Mouse (Mus musculus): ENCODE results near the gene Ssh1.

The Ssh1 gene

DNA sequence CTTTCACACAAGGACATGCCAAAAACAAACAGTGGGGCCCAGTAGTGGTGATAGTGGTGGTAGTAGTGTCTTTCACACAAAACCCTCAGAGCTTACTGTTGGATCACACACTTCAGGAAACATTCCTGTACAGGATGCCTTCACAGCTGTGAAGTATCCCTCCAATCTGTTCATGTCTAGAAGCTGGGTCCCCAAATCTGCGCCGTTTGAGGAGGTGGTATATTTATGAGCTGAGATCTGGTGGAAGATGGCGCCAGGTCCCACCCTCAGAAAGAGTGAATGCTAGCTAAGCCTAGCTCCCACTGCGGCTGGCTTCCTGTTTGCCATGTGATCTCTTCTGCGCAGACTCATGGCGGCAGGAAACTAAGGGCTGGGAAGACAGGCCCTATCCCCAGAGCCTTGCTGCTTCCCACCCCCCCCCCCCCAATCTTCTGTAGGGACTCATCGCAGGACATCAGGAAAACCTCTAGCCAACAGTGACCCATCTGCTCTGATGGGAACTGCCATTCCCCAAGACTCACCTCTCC is 28.0 kb downstream of the Ssh1 start:
- no peak for DNase-seq (ENCODE audit: low read depth)

DNA sequence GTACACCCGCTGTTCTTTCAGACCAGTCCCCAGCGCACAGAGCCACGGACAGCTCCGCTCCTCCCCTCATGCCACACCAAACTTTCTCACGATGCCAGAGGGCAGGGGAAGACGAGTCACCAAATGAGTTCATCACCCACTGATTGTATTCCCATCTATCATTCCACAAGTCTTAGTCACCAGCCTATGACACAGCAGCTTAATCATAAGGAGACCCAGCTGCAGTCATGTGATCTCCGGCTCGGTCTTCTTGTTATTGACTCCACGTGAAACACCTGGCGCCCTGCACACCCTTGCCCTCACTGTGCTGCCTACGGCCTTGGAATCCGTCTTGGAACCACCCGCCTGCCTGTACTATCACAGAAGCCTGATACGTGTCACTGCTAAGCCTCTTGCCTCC is 28.7 kb downstream of the Ssh1 start:
- no peak for DNase-seq (ENCODE audit: low read depth)

DNA sequence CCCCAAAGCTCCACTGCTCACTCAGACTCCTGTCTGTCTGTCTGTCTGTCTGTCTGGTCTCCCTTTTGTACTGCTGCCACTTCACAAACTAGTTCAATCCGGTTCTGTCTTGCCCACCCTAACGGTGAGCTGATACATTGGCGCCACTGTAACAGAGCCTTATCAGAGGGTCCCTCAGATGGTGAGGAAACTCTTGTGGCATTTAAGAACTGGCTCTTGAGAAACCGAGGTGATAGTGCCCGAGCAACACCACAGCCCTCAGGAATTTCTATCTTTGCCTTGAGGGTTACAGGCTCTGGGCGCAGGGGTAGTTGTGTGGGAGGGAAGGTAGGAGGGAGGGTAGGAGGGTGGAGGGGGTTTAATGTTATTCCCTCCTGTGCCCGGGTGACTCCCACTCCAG is 31.9 kb downstream of the Ssh1 start:
- DNase-seq (ENCODE audit: low read depth): no peak

DNA sequence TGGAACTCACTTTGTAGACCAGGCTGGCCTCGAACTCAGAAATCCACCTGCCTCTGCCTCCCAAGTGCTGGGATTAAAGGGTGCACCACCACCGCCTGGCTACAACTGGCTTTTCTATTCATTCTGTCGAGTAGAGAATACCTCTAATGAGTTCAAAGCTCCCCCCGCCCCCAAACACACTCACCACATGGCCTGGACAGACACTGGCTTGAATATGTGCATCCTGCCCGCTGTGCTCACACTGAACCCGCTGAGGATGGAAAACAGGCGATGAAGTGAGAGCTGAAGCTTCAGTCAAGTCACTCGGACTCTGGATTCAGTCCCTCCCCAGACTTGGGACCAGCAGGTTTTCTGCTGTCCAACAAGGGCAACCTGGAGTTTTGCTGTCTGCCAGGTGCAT is 33.3 kb downstream of the Ssh1 start:
- DNase-seq (ENCODE audit: low read depth): no peak

DNA sequence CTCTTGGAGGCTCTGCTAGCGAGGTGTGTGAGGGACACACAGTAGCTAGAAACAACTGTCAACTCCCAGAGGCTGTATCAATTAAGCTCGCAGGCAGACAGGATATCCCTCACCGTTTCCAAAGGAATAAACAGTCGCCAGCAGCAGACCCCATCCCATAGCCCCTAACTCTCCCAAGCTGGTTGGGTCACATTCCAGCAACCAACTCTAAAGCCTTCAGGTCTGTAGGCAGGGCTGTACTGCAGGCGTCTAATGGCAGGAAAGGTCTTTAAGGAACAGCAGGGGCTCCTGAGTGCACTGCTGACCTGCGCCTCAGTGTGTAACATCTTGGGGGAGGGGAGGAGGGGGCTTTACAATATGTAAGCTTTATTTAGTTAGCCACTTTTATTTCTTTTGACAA is 34.7 kb downstream of the Ssh1 start:
- DNase-seq (ENCODE audit: low read depth): no peak

DNA sequence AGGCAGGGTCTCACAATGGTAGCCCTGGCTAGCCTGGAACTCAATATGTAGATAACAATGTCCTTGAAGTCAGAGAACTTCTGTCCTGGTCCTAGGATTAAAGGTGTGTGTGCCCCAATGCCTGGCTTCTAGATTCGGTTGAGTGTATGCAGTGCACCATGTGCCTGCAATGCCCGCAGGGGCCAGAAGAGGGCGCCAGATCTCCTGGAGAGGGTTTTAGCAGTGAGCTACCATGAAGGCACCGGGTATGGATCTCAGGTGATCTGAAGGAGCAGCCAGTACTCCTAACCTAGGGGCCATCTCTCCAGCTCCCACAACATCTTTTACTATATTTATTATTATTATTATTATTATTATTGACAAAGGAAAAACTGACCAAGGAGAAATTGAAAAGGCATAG is 37.2 kb downstream of the Ssh1 start:
- peak; percentile 89 for DNase-seq (ENCODE audit: low read depth)

DNA sequence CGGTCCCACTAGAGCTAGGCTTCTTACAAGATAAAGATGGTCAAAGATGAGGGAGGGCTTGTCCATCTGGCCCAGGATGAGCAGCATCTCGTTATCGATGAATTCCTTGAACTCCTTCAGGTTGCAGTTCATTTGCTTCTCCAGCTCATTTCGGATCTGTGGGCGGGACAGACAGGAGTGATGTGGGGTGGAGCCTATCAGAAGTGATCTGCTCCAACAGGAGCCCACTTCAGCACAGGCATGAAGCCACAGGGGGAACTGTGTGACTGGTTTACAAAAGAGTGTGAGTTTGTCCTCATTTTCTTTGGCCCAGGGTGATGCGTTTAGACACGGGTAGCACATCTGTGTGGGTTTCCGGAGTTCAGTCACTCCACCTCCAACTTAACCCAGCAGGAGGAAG is 38.0 kb downstream of the Ssh1 start:
- DNase-seq (ENCODE audit: low read depth): peak; percentile 19

DNA sequence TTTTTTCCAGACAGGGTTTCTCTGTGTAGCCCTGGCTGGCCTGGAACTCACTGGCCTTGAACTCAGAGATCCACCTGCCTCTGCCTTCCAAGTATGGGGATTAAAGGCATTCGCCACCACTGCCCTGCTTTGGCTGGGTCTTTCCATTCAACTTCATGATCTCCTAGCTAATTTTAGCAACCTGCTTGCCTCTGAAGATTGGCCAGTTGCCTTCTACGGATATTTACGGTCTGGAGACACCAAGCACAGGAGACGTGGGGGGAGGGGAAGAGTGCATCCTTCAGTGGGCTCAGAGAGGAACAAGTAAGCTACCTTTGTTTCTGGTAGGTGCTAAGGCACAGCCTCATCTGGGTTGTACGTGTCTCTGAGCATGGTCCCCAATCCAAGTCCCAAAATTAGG is 38.4 kb downstream of the Ssh1 start:
- no peak for DNase-seq (ENCODE audit: low read depth)

DNA sequence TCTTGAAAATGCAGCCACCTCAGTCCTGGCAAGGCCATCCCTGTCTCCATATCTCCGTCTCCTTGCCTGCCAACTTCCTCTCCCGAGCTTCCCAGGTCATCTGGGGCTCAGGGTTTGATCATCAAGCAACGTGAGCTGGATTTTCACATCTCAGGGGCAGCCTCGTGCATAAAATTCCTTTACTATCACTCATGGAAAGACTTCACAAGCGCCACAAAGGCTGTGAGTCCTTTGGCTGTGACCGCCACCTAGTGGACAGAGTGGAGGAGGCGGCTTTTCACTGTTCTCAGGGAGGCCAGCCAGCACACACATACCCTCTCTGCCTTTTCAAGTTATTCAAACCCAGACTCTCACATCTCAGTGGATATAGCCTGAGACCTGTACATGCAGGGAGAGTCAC is 39.3 kb downstream of the Ssh1 start:
- peak; percentile 84 for DNase-seq (ENCODE audit: low read depth)

DNA sequence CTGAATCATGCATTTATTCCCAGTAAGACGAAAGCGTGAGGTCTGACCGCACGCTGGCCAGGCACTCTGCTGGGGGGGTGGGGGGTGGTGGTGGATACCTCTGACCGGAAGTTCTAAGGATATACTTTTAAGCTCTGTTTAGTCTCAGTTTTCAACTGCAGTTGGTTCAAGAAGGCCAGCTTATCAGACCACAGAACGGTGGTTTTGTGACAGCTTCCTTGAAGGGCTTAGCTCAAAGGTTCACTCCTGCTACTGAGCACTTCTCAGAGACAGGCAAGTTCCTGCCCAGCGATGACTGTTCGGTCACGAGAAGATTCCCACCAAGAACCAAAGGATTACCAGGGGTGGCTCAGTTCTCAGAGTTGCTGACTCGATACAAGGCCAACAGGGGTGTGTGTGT is 41.2 kb downstream of the Ssh1 start:
- DNase-seq (ENCODE audit: low read depth): no peak

DNA sequence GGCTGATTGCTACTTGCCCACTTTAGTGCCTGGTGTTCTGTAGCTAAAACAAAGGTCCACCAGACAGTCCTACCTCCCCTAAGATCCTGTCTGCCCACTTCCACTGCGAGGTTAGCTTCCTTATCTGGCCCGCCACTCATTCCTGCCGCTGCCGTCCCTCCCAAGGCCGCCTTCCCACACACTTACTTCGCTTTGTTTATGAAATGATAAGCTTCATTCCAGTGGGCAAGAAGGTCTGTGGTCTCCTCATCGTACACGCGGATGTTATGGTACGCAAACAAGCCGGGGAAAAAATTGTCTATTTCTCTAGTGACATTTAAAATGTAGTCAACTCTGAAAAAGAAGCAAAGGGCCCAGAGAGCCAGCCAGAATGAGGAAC is 42.0 kb downstream of the Ssh1 start:
- no peak for DNase-seq (ENCODE audit: low read depth)

DNA sequence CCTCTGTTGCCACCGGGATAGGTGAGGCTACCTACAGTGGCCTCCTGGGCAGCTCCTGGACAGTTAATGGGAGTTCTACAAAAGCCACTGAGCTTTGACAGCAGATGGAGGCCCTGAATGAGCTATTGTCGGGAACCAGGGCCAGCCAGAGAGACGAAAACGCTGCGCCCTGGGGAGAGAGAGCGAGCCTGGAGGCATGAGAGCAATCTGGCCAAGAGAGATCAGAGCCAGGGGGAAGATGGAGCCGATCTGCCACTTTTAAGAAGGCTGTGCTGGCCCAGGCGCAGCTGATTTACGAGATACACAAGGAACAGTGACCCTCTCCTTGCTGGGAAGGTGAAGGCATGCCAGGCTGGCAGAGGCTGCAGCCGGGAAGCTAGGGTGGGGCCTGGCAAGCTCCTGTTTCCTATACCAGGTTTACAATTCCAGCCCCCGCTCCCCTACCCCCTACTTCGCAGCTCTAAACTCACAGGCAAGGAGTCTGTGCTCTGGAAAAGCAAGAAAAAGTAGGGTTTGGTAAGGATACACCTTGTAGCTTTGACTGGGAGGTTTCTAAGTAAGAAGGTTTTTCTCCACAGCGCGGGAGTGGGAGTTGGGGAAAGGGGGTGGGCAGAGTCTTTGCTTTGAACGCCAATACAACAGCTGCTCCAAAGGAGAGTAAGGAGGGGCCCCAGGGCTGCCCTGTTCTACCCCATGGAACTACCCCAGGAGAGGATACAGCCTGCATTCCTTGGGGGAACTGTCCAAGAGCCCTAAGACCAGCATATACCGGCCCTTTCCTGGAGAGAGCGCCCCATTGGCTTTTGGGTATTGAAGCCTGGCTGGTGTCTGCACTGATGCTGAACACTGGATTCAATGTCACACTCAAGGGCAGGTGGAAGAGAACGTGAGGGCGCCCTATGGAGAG is 42.7 kb downstream of the Ssh1 start:
- DNase-seq (ENCODE audit: low read depth): no peak

DNA sequence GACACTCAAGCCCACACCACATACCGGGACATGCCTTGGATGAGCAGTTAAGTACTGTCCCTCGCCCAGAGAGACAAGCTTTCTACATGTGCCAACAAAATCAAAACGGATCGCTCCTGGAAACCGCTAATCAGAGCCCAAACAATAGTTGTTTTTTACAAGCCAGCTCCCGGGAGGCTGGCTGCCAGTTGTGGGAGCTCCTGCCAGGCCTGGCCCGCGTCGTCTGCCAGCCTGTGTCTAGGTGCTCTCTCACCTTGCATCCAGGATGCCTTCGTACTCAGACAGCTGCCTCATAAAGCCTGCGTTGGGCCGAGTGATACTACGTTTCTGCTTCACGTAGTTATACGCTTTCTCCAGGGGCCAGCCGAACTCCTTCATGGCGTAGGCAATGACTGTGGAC is 43.6 kb downstream of the Ssh1 start:
- DNase-seq (ENCODE audit: low read depth): no peak

DNA sequence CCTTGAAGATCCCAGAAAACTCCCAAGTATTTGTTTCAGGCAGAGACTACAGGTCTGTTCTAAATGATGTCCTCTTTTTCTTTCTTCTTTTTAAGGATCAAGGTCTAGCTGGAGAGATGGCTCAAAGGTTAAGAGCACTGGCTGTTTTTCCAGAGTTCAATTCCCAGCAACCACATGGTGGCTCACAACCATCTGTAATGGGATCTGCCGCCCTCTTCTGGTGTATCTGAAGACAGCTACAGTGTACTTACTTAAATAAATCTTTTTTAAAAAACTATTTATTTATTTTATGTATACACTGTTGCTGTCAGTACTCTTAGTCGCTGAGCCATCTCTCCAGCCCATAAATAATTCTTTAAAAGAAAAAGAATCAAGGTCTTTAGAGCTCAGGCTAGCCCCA is 46.4 kb downstream of the Ssh1 start:
- no peak for DNase-seq (ENCODE audit: low read depth)

DNA sequence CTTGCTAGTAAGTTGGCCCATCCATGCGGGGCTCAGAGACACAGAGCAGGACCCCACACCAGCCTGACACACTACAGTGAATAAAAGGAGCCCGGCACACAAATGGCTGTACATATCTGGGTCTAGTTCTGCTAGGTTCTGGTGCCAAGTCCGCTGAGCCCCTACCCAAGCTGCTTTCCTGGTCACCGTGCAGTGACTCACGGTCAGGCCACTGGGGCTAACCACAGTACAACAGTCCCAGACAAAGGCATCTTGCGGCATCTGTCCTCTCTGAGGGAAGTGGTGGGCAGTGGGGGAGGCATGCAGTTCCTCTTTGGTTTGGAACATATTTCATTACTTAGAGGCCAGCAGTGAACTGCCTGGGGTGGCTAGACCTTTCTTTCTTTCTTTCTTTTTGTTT is 48.6 kb downstream of the Ssh1 start:
- DNase-seq (ENCODE audit: low read depth): no peak

DNA sequence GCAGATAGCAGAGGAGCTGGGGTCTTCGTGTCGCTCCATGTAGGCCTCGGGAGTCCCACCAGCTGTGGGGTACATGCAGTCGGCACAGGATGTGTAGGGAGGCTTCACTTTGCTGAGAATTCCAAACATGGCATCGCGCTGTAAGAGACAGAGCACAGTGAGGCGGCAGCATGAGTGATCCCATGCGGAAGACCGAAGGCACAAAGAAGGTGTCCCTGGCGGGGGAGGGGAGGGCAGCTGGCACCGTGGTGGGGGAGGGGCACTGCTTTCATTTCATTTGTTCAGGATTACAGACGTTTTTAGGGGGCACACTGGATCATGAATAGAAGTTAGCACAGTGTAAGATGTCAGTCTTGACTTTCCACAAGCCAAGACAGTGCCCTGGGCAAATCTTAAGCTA is 50.4 kb downstream of the Ssh1 start:
- no peak for DNase-seq (ENCODE audit: low read depth)

DNA sequence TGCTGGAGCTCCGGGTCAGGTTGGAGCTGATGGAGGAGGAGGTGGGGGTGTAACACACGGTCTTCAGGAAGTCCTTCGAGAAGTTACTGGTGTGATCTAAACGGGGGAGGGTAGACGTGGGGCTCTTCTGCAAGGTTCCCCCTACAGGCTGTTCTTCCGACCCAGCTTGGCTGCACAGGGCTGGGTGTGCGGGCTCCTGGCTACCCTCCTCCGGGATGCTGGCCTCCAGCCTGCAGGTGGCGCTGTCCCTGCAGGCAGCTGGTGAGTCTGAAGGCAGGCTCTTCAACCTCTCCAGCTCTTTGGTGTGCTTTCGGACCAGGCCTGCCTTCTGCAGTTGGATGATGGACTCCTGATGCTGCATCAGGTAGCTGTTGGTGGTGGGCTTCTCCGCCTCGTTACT is 51.1 kb downstream of the Ssh1 start:
- peak; percentile 40 for DNase-seq (ENCODE audit: low read depth)

DNA sequence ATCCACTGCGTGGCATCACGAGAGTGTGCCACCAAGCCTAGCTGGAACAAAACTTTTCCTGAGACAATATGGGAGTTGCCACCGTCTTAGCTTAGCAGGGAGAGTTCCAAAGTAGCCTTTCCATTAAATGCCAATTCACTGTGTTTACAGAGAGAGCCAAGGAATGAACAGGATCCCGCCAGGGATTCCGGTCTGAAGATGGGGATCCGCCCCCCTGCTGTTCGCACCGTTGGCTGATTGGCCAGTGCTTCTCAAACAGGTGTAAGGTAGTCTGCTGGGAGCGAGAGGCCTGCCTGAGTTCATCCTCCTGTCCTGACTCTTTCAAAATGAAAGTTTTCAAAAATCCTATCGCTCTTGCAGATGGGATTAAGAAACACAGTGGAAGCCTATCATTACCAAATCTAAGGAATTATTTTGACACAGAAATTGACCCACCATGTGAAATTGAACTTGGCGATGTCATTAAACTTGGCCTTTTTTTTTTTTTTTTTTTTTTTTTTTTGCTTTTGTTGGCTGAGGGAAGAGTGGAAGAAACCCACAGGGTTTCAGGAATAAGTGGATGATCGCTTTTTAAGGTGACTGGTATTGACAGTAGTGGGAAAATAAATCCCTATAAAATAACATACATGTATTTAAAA is 54.3 kb downstream of the Ssh1 start:
- DNase-seq (ENCODE audit: low read depth): no peak

DNA sequence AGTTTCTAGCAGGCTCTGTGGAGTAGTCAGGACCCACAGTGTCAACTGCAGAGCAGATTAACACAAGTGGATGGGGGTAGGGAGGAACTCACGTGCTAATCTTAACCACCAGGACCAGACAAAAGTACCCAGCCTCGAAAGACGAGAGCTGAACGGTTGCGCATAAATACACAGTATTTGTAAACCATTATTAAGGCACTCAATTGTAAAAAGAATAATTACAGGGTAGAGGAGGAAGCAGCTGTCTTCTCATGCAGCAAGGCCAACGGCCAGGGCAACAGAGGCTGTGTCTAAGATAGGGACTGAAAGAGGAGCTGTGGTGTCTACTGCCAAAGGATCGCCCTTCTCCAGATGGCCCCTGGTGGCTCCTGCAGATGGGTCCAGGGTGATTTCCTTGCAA is 56.0 kb downstream of the Ssh1 start:
- no peak for DNase-seq (ENCODE audit: low read depth)

DNA sequence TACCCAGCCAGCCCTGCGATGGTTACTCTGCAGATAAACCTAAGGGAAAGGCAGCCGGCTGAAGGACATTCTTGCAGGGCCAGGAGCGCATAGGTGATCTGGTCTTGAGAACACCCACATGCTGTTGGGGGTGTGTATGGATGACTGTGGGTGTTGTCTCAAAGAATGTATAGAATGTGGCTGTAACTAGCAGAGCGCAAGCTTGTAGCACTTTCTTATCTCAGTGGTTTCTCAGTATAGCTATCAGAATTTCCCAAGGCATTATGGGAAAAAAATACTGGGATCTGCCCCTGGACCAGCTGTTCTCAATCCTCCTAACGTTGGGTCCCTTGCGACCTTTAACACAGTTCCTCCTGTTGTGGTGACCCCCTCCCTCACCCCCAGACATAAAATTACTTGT is 59.8 kb downstream of the Ssh1 start:
- DNase-seq (ENCODE audit: low read depth): no peak

DNA sequence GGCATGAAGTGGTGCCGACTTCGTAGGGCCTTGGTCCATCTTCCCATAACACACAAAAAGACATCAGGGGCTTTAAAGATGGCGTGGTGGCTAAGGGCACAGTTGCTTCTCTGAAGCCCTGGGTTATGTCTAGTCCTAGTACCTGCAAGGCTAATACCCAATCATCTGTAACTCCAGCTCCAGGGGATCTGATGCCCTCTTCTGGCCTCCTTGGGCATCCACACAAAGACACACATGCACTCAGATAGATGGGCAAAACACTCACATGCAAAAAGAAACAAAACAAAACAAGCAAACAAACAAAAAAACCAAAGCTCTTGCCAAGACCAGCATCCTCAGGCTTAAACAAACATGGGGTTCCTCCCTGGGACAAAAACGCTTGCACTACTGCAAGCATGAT is 60.2 kb downstream of the Ssh1 start:
- DNase-seq (ENCODE audit: low read depth): no peak

DNA sequence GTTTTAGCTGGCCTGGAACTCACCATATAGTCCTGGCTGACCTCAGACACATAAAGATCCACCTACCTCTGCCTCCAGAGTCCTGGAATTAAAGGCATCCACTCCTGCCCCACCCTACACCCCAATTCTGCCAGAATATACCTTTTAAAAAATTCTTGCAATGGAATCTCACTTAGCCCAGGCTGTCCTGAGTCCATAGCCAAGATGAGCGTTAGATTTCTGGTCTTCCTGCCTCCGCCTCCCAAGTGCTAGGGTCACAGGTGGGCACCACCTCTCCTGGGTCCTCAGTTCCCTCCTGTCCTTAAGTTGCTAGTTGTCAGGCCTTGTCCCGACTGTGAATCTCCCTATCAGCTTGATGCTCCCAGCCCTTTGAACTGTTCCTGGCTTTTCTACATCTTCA is 61.4 kb downstream of the Ssh1 start:
- no peak for DNase-seq (ENCODE audit: low read depth)
